19 mouse cellular contexts compared by ENCODE assay signal in genomic region chr12:111420946-111421709, GRCm38 (mm10). TPM values are rescaled to one million over a fixed set of nuclear protein-coding genes. Genes with fewer than 3 reads are reported as not detected.
DNase-seq lines count a peak whose midpoint lies in the region; ATAC-seq and TF ChIP-seq lines count a peak whose summit lies in the region.
"Had no signal": no experiment of that assay in that cellular context is flagged by ENCODE, and none has a peak within 500 bp of the region (broad histone marks: within the 10 kb centered on the region; RNA-seq: fewer than 3 reads in every experiment).

No protein-coding gene starts in this region.

- no peak overlapping the region for H3K4me3 ChIP-seq in heart, embryonic 15.5 days
- H3K4me3 ChIP-seq in heart, postnatal 0 days (ENCODE audit: low read depth, low read length): no peak overlapping the region
- H3K4me3 ChIP-seq in myocyte: no peak overlapping the region
- H3K4me3 ChIP-seq: erythroblast, embryonic 14.5 days; hindbrain, embryonic 13.5 days; midbrain, embryonic 13.5 days; stomach, embryonic 15.5 days had no signal

- H3K27me3 ChIP-seq in heart, embryonic 15.5 days: peaks cover 54% of the 10 kb centered on the region
- peaks cover 39% of the 10 kb centered on the region for H3K27me3 ChIP-seq in heart, postnatal 0 days (ENCODE audit: control insufficient read depth, insufficient read depth, low read length)
- H3K27me3 ChIP-seq in myocyte (ENCODE audit: control insufficient read depth, insufficient read depth, insufficient read length): no peaks in the 10 kb centered on the region
- H3K27me3 ChIP-seq: Patski had no signal

- peak overlapping the region; percentile 49 for H3K4me2 ChIP-seq in heart, embryonic 15.5 days
- peak overlapping the region; percentile 6; the same call in 1 of the 2 replicates for H3K4me2 ChIP-seq in heart, postnatal 0 days (ENCODE audit: low read depth, low read length)
- H3K4me2 ChIP-seq in myocyte (ENCODE audit: low read depth): peak overlapping the region; percentile 18
- H3K4me2 ChIP-seq: hindbrain, embryonic 13.5 days; midbrain, embryonic 13.5 days; stomach, embryonic 15.5 days had no signal

- ATAC-seq in heart, embryonic 15.5 days (replicated peaks; ENCODE audit: insufficient number of reproducible peaks, insufficient read depth, low FRiP score, low read depth): no peak; the same call in 1 of the 2 replicates
- peak; percentile 21; the same call in 1 of the 2 replicates for ATAC-seq in heart, postnatal 0 days (ENCODE audit: insufficient read depth, low read depth)
- ATAC-seq: midbrain, embryonic 13.5 days had no signal

- no peak overlapping the region for H3ac ChIP-seq in myocyte (ENCODE audit: control insufficient read depth, insufficient read length)

- peaks cover 55% of the 10 kb centered on the region for H3K4me1 ChIP-seq in heart, embryonic 15.5 days (replicated peaks)
- peaks cover 29% of the 10 kb centered on the region for H3K4me1 ChIP-seq in heart, postnatal 0 days (ENCODE audit: control insufficient read depth, insufficient read depth)

- peak overlapping the region; percentile 25; the same call in 1 of the 2 replicates for H3K9ac ChIP-seq in heart, embryonic 15.5 days
- no peak overlapping the region for H3K9ac ChIP-seq in heart, postnatal 0 days (replicated peaks; ENCODE audit: low read depth, low read length)
- H3K9ac ChIP-seq: hindbrain, embryonic 13.5 days; midbrain, embryonic 13.5 days; stomach, embryonic 15.5 days had no signal

- TF ChIP-seq POLR2A in myocyte (IDR thresholded peaks at IDR 0.05; ENCODE audit: insufficient read length, low read depth): no peak

- H3K27ac ChIP-seq in heart, embryonic 15.5 days: peak overlapping the region; percentile 53
- H3K27ac ChIP-seq in heart, postnatal 0 days (ENCODE audit: low read depth): peak overlapping the region; percentile 28; the same call in 1 of the 2 replicates
- H3K27ac ChIP-seq: hindbrain, embryonic 13.5 days; midbrain, embryonic 13.5 days; stomach, embryonic 15.5 days had no signal

- DNase-seq in heart, adult 18-20 months: no peak
- DNase-seq in lung, postnatal 10 days: peak; percentile 54
- no peak for DNase-seq in lung, postnatal 25 days (ENCODE audit: low spot score)
- DNase-seq in heart, postnatal 0 days (ENCODE audit: low spot score): peak; percentile 61
- DNase-seq in ovary, postnatal 36 days (ENCODE audit: low spot score): no peak
- no peak for DNase-seq in cerebellum, postnatal 36 days
- DNase-seq: cerebellum, adult 18-20 months; gastrocnemius, postnatal 14 days; kidney, adult 9 months had no signal

- no peaks in the 10 kb centered on the region for H3K36me3 ChIP-seq in heart, embryonic 15.5 days
- H3K36me3 ChIP-seq in heart, postnatal 0 days (replicated peaks; ENCODE audit: control insufficient read depth, insufficient read depth, low read length): no peaks in the 10 kb centered on the region
- no peaks in the 10 kb centered on the region for H3K36me3 ChIP-seq in myocyte (ENCODE audit: control insufficient read depth, insufficient read depth)
- H3K36me3 ChIP-seq: hindbrain, embryonic 13.5 days; midbrain, embryonic 13.5 days; stomach, embryonic 15.5 days had no signal

- TF ChIP-seq EP300 in heart, postnatal 0 days (IDR thresholded peaks at IDR 0.05; ENCODE audit: low read depth): no peak

- no peak for TF ChIP-seq CTCF in heart, postnatal 0 days (IDR thresholded peaks at IDR 0.05; ENCODE audit: low read depth)

- H3K79me2 ChIP-seq in myocyte (ENCODE audit: control insufficient read depth, insufficient read depth): no peaks in the 10 kb centered on the region

- 19% methylated on average over 7 of the region's 7 CpGs for WGBS in heart, embryonic 15.5 days
- 16% methylated on average over 7 of the region's 7 CpGs for WGBS in heart, postnatal 0 days

- no peaks in the 10 kb centered on the region for H3K9me3 ChIP-seq in heart, embryonic 15.5 days (replicated peaks)
- no peaks in the 10 kb centered on the region for H3K9me3 ChIP-seq in heart, postnatal 0 days (replicated peaks; ENCODE audit: control insufficient read depth, low read length)
- H3K9me3 ChIP-seq: hindbrain, embryonic 13.5 days; midbrain, embryonic 13.5 days; stomach, embryonic 15.5 days had no signal

TF ChIP-seq in myocyte, 11 proteins besides CTCF, POLR2A, EP300 and RAD21:
- TF ChIP-seq POLR2AphosphoS2 (IDR thresholded peaks at IDR 0.05; ENCODE audit: insufficient read length, low read depth): no peak
- TF ChIP-seq TCF12 (IDR thresholded peaks at IDR 0.05; ENCODE audit: insufficient read depth, poor library complexity, severe bottlenecking): no peak
- no peak for TF ChIP-seq TCF3 (IDR thresholded peaks at IDR 0.05; ENCODE audit: insufficient read length, low read depth)
- no peak for TF ChIP-seq SRF (IDR thresholded peaks at IDR 0.05; ENCODE audit: control insufficient read depth, insufficient read length, low read depth)
- TF ChIP-seq MYOD1 (IDR thresholded peaks at IDR 0.05; ENCODE audit: control insufficient read depth in 1 of 3, insufficient read length in 2 of 3, low read depth in 2 of 3): no peak
- TF ChIP-seq MAX (IDR thresholded peaks at IDR 0.05; ENCODE audit: low read depth): no peak
- no peak for TF ChIP-seq REST (IDR thresholded peaks at IDR 0.05; ENCODE audit: insufficient read depth, insufficient read length)
- no peak for TF ChIP-seq CEBPB (IDR thresholded peaks at IDR 0.05; ENCODE audit: insufficient read depth, poor library complexity, severe bottlenecking)
- TF ChIP-seq MYOG (IDR thresholded peaks at IDR 0.05; ENCODE audit: control insufficient read depth in 1 of 3, insufficient read depth in 1 of 3, insufficient read length in 2 of 3, low read depth in 2 of 3): no peak
- no peak for TF ChIP-seq E2F4 (IDR thresholded peaks at IDR 0.05; ENCODE audit: insufficient read depth)

RNA-seq across cellular contexts. Expression of gene Exoc3l4, which starts 4.3 kb away (rescaled TPM):
- polyA plus RNA-seq in heart, embryonic 15.5 days (2015; fragmentation: Nextera tagmentation; extraction: Ambion mirVana): 8.0 and 15.1 TPM in 2 replicates
- 1 to 10 TPM; 3.2 to 4.1 TPM for total RNA-seq in heart, adult 18-20 months (2021)
- total RNA-seq in heart, postnatal 0 days (2014; rRNA removed; ENCODE audit: low replicate concordance): 7.9 and 51.6 TPM in 2 replicates
- 8.5 and 9.8 TPM in 2 replicates for polyA plus RNA-seq in heart, postnatal 0 days (2015; fragmentation: Nextera tagmentation; extraction: Ambion mirVana)
- polyA plus RNA-seq in myocyte (2012; fragmentation: generic; extraction: Trizol): 23.2 TPM

RNA-seq across cellular contexts. Expression of gene Lbhd2, which starts 14.5 kb away (rescaled TPM):
- polyA plus RNA-seq in heart, embryonic 15.5 days (2015; fragmentation: Nextera tagmentation; extraction: Ambion mirVana): 0.45 and 1.6 TPM in 2 replicates
- not detected for total RNA-seq in heart, adult 18-20 months (2021)
- not detected in 2 replicates for total RNA-seq in heart, postnatal 0 days (2014; rRNA removed; ENCODE audit: low replicate concordance)
- not detected in 2 replicates for polyA plus RNA-seq in heart, postnatal 0 days (2015; fragmentation: Nextera tagmentation; extraction: Ambion mirVana)
- polyA plus RNA-seq in myocyte (2012; fragmentation: generic; extraction: Trizol): not detected
- total RNA-seq: CH12.LX; gastrocnemius, postnatal 14 days; liver, adult 2 months had no signal
- polyA plus RNA-seq: erythroblast, embryonic 14.5 days; liver, adult 2 months; midbrain, embryonic 13.5 days; neural tube, embryonic 11.5 days; Patski had no signal

RNA-seq across cellular contexts. Expression of gene Tnfaip2, which starts 21.1 kb away (rescaled TPM):
- polyA plus RNA-seq in heart, embryonic 15.5 days (2015; fragmentation: Nextera tagmentation; extraction: Ambion mirVana): 4.8 and 8.1 TPM in 2 replicates
- 10 to 100 TPM; 45.1 to 52.6 TPM for total RNA-seq in heart, adult 18-20 months (2021)
- total RNA-seq in heart, postnatal 0 days (2014; rRNA removed; ENCODE audit: low replicate concordance): 12.5 and 14.8 TPM in 2 replicates
- polyA plus RNA-seq in heart, postnatal 0 days (2015; fragmentation: Nextera tagmentation; extraction: Ambion mirVana): 8.9 and 9.5 TPM in 2 replicates
- polyA plus RNA-seq in myocyte (2012; fragmentation: generic; extraction: Trizol): 169 TPM

RNA-seq across cellular contexts. Expression of gene Cdc42bpb, which starts 43.6 kb away (rescaled TPM):
- 20.1 and 26.7 TPM in 2 replicates for polyA plus RNA-seq in heart, embryonic 15.5 days (2015; fragmentation: Nextera tagmentation; extraction: Ambion mirVana)
- 10 to 100 TPM; 52.7 to 57.6 TPM for total RNA-seq in heart, adult 18-20 months (2021)
- total RNA-seq in heart, postnatal 0 days (2014; rRNA removed; ENCODE audit: low replicate concordance): 119 and 147 TPM in 2 replicates
- polyA plus RNA-seq in heart, postnatal 0 days (2015; fragmentation: Nextera tagmentation; extraction: Ambion mirVana): 13.9 and 18.2 TPM in 2 replicates
- 43.2 TPM for polyA plus RNA-seq in myocyte (2012; fragmentation: generic; extraction: Trizol)

Comparison
In these comparisons a context has a peak if more than half of its experiments do, and no peak if none do; other contexts are left out.
1. DNase-seq: peak in lung, postnatal 10 days (single experiment) and heart, postnatal 0 days (single experiment); none in heart, adult 18-20 months (0 of 2), lung, postnatal 25 days (single experiment), ovary, postnatal 36 days (single experiment) and cerebellum, postnatal 36 days (0 of 2).
2. RNA of gene Tnfaip2, which starts 21.1 kb away (polyA plus RNA-seq): 169 TPM in myocyte (single experiment); 8.9 to 9.5 TPM in heart, postnatal 0 days and 4.8 to 8.1 TPM in heart, embryonic 15.5 days; every median in the first group is over 10 times any median in the second.
3. Peak in every context shown above with its lines, with median percentiles within 50 percentile points of each other: H3K4me2 ChIP-seq.